Mouse (Mus musculus) embryonic facial prominence, embryonic 11.5 days (tissue): ENCODE measurements around the gene H2-DMb1. TPM values are rescaled to one million over a fixed set of nuclear protein-coding genes. Genes with fewer than 3 reads are reported as not detected.

Experiments used
- ATAC-seq: fragments of 200-750 bp; cut with Nextera tagmentation; replicated peaks from 2 replicates; pipeline ENCODE4 v1.8.0; 2017; ENCODE audit warnings: low read depth; ENCODE audit not compliant: insufficient number of reproducible peaks, low FRiP score, low TSS enrichment
- DNase-seq: peaks from one replicate; pipeline ENCODE4 v3.0.0-alpha.2; 2015; ENCODE audit warnings: low spot score
- H3K27ac ChIP-seq: fragments of 300-500 bp; sonication (generic); replicated peaks from 2 replicates; pipeline ENCODE4 v1.5.1; 2014; ENCODE audit warnings: mild to moderate bottlenecking, low read depth, low read length, control low read depth
- H3K27me3 ChIP-seq: fragments of 300-500 bp; sonication (generic); 2 replicates; pipeline ENCODE4 v1.6.1; 2014; ENCODE audit warnings: mild to moderate bottlenecking, low read length, moderate library complexity, mixed read lengths; ENCODE audit not compliant: control insufficient read depth, insufficient read depth
- H3K36me3 ChIP-seq: fragments of 300-500 bp; sonication (generic); replicated peaks from 2 replicates; pipeline ENCODE4 v1.6.1; 2014; ENCODE audit warnings: low read depth, mild to moderate bottlenecking, low read length, moderate library complexity, mixed read lengths; ENCODE audit not compliant: control insufficient read depth, insufficient read depth
- H3K4me1 ChIP-seq: fragments of 300-500 bp; sonication (generic); 2 replicates; pipeline ENCODE4 v1.6.1; 2014; ENCODE audit warnings: low read length, mixed read lengths; ENCODE audit not compliant: control insufficient read depth, insufficient read depth
- H3K4me2 ChIP-seq: fragments of 300-500 bp; sonication (generic); 2 replicates; pipeline ENCODE4 v1.6.1; 2014; ENCODE audit warnings: low read depth, mild to moderate bottlenecking, control low read depth, low read length, moderate library complexity
- H3K4me3 ChIP-seq: fragments of 300-500 bp; sonication (generic); 2 replicates; pipeline ENCODE4 v1.5.1; 2014; ENCODE audit warnings: low read depth, low read length, control low read depth
- H3K9ac ChIP-seq: fragments of 300-500 bp; sonication (generic); replicated peaks from 2 replicates; pipeline ENCODE4 v1.6.1; 2014; ENCODE audit warnings: mild to moderate bottlenecking, control low read depth, low read length
- H3K9me3 ChIP-seq: fragments of 300-500 bp; sonication (generic); replicated peaks from 2 replicates; pipeline ENCODE4 v1.6.1; 2016; ENCODE audit warnings: mild to moderate bottlenecking, low read length, inconsistent platforms, mixed read lengths; ENCODE audit not compliant: control insufficient read depth
- WGBS: fragments of 180-500 bp; shearing (Covaris S2); extraction: QIAGEN DNeasy Blood & Tissue Kit; methylation state at CpG from one replicate; pipeline ENCODE4 v1.1.7; 2014; 5-methylcytosine and 5-hydroxymethylcytosine counted together
- polyA plus RNA-seq: library from polyadenylated mRNA; unstranded; fragments of >200 nt; fragmentation: Nextera tagmentation; extraction: Ambion mirVana; gene quantifications from 2 replicates; pipeline ENCODE4 v1.2.1, GENCODE M21; 2014

The H2-DMb1 gene
- polyA plus RNA-seq, 1 experiment from 2014 or later, result 1.3 TPM

DNA sequence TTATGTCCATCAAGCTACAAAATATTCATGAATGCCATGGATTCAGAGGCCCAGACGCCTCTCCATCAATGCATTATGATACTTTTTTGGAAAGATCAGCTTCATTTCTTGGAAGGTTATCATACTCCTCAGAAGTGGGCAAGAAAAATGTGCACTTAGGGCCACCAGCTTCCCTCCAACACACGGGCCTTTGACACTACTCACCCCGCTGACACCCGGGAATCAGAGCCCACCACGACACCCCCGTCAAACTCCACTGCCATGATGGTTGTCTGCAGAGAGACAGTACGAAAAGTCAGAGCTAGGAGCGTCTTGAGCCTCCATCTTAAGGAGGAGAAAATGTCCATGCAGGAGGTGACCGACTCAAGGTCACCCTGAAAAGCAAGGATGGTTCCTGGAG lies 32.7 kb downstream of the H2-DMb1 start:
- H3K9ac ChIP-seq, result no peak overlapping the region
- no peak overlapping the region for H3K4me3 ChIP-seq
- no peak for DNase-seq
- H3K27ac ChIP-seq, result no peak overlapping the region
- H3K4me1 ChIP-seq, result peaks cover 5% of the 10 kb centered on the region; the same call in 1 of the 2 replicates
- no peaks in the 10 kb centered on the region for H3K36me3 ChIP-seq
- no peak overlapping the region for H3K4me2 ChIP-seq
- peaks cover 20% of the 10 kb centered on the region for H3K27me3 ChIP-seq
- no peak for ATAC-seq
- WGBS, result 86% methylated on average over 9 of the region's 9 CpGs
- no peaks in the 10 kb centered on the region for H3K9me3 ChIP-seq

GRCm38 (mm10) chr17:34186885-34187260 lies 34.0 kb downstream of the H2-DMb1 start:
- H3K36me3 ChIP-seq, result no peaks in the 10 kb centered on the region
- H3K4me2 ChIP-seq, result peak overlapping the region; percentile 83
- ATAC-seq (peak; percentile 5; the same call in 1 of the 2 replicates), DNase-seq (no peak)
- H3K27me3 ChIP-seq, result peaks cover 23% of the 10 kb centered on the region
- peak overlapping the region; percentile 42 for H3K4me3 ChIP-seq
- H3K9me3 ChIP-seq, result no peaks in the 10 kb centered on the region
- peaks cover 5% of the 10 kb centered on the region; the same call in 1 of the 2 replicates for H3K4me1 ChIP-seq
- no peak overlapping the region for H3K27ac ChIP-seq
- 4% methylated on average over 14 of the region's 14 CpGs for whole genome bisulfite sequencing
- 0 out of 2 replicates have a peak overlapping the region, but pooled peaks have one; percentile 19 for H3K9ac ChIP-seq

DNA sequence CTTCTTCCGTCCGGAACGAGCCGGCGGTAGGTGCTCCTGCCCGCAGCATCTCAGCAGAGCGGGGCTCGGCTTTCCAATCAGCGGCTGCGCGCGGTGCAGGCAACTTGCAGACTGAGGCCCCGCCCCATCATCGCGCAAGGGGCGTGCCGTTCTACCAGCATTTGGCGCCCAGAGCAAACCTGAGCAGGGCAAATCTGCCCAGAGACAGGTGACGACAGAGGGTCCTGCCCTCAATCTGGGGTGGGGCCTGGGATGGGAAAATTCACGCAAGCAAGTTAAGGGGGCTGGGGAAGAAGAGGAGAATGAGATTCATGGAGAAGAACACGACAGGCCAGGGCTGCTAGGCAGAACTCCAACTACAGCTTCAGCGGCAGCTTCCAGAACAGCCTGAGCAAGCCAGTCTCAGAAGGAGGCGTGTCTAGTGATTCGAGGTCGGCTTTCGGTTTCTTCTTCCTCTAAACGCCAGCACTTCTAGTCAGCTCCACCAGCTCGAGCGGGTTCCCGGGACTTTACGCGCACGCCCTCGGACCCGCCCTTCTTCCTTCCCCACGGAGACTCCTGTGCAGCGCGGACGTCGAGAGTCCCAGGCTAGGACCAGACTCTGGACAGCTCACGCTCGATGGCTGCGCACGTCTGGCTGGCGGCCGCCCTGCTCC lies 34.5 kb downstream of the H2-DMb1 start, which contains the start of the genes Tap1 and Psmb9:
Tap1 (plus strand) TSS at position 293 of the 656 bp plus-strand sequence.
Psmb9 (minus strand) TSS at position 504 of the 656 bp plus-strand sequence.
- ATAC-seq (peak; percentile 91), DNase-seq (peak; percentile 97)
- peak within 1 kb of the TSS; percentile 83 for H3K4me2 ChIP-seq
- H3K27ac ChIP-seq, result no peak within 1 kb of the TSS
- under 1% methylated on average over 46 of the region's 46 CpGs for WGBS
- peak within 1 kb of the TSS; percentile 42 for H3K4me3 ChIP-seq
- H3K9me3 ChIP-seq, result no peaks in the 10 kb centered on the region
- H3K27me3 ChIP-seq, result peaks cover 23% of the 10 kb centered on the region
- H3K9ac ChIP-seq, result peak within 1 kb of the TSS; percentile 64
- no peaks in the 10 kb centered on the region for H3K36me3 ChIP-seq
- H3K4me1 ChIP-seq, result peaks cover 5% of the 10 kb centered on the region; the same call in 1 of the 2 replicates

- Histone ChIP-seq H3K27me3 (peaks cover 25% of the 10 kb centered on the region), H3K9ac (peak overlapping the region; percentile 64), H3K9me3 (no peaks in the 10 kb centered on the region), H3K4me3 (peak overlapping the region; percentile 42), H3K4me1 (peaks cover 5% of the 10 kb centered on the region; the same call in 1 of the 2 replicates), H3K27ac (no peak overlapping the region), H3K36me3 (no peaks in the 10 kb centered on the region), H3K4me2 (peak overlapping the region; percentile 83)
- WGBS, result 3% methylated on average over 20 of the region's 20 CpGs
- DNase-seq, result no peak
- ATAC-seq, result peak; percentile 33; the same call in 1 of the 2 replicates
Observed at GRCm38 (mm10) chr17:34188010-34188409, 35.1 kb downstream of the H2-DMb1 start.

DNA sequence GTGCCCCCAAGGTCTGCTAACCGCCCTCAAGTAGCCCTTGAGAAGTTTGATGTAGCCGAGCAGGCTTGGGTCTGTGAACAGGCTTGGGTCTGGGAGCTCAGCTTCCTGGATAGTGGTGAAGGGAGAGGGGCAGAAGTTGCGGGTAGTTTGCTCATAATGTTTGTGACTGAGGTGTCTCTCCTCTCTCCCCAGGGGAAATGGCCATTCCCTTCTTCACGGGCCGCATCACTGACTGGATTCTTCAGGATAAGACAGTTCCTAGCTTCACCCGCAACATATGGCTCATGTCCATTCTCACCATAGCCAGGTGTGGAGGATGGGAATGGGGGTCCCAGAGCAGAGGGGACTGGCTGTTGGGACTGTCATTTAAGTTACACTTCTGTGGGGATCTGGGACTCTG lies 36.1 kb downstream of the H2-DMb1 start:
- Histone ChIP-seq H3K4me3 (no peak overlapping the region), H3K9ac (no peak overlapping the region), H3K36me3 (no peaks in the 10 kb centered on the region), H3K27me3 (peaks cover 31% of the 10 kb centered on the region), H3K4me2 (no peak overlapping the region), H3K9me3 (no peaks in the 10 kb centered on the region), H3K4me1 (peaks cover 5% of the 10 kb centered on the region; the same call in 1 of the 2 replicates), H3K27ac (no peak overlapping the region)
- DNase-seq (no peak), ATAC-seq (no peak)
- WGBS, result 63% methylated on average over 6 of the region's 6 CpGs

DNA sequence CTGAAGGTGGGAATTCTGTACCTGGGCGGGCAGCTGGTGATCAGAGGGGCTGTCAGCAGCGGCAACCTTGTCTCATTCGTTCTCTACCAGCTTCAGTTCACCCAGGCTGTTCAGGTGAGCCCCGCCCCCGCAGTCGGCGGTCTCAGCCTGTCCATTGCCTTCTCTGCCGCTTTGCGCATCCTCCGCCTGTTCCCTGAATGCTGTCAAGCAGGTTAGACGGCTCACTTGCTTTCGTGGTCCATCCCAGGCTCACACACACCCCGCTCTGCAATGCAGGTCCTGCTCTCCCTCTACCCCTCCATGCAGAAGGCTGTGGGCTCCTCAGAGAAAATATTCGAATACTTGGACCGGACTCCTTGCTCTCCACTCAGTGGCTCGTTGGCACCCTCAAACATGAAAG lies 40.0 kb downstream of the H2-DMb1 start:
- Histone ChIP-seq H3K27me3 (peaks cover 54% of the 10 kb centered on the region), H3K4me3 (no peak overlapping the region), H3K4me1 (peaks cover 4% of the 10 kb centered on the region; the same call in 1 of the 2 replicates), H3K4me2 (no peak overlapping the region), H3K9me3 (no peaks in the 10 kb centered on the region), H3K9ac (no peak overlapping the region), H3K36me3 (no peaks in the 10 kb centered on the region), H3K27ac (no peak overlapping the region)
- 25% methylated on average over 16 of the region's 16 CpGs for WGBS
- ATAC-seq, result no peak
- peak; percentile 39 for DNase-seq

DNA sequence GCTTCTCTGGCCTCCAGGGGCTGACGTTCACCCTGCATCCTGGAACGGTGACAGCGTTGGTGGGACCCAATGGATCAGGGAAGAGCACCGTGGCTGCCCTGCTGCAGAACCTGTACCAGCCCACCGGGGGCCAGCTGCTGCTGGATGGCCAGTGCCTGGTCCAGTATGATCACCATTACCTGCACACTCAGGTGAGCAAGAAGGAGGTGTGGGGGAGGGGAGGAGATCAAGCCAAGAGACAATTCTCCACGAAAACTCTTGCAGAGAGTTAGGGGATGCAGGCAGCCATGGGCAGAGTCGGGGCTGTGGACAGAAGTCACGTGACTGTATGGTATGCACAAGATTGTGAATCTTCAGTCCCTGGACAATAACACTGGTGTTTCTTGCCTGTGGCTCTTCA lies 40.6 kb downstream of the H2-DMb1 start:
- Histone ChIP-seq H3K36me3 (no peaks in the 10 kb centered on the region), H3K4me3 (no peak overlapping the region), H3K4me2 (no peak overlapping the region), H3K9ac (no peak overlapping the region), H3K27ac (no peak overlapping the region), H3K27me3 (peaks cover 54% of the 10 kb centered on the region), H3K4me1 (no peaks in the 10 kb centered on the region; the same call in 1 of the 2 replicates), H3K9me3 (no peaks in the 10 kb centered on the region)
- no peak for DNase-seq
- no peak for ATAC-seq
- 58% methylated on average over 8 of the region's 8 CpGs for WGBS

GRCm38 (mm10) chr17:34194723-34195122 lies 41.9 kb downstream of the H2-DMb1 start:
- DNase-seq (no peak), ATAC-seq (no peak)
- no peaks in the 10 kb centered on the region for H3K36me3 ChIP-seq
- H3K27ac ChIP-seq, result no peak overlapping the region
- no peaks in the 10 kb centered on the region; the same call in 1 of the 2 replicates for H3K4me1 ChIP-seq
- peaks cover 64% of the 10 kb centered on the region for H3K27me3 ChIP-seq
- no peak overlapping the region for H3K4me3 ChIP-seq
- H3K4me2 ChIP-seq, result no peak overlapping the region
- no peak overlapping the region for H3K9ac ChIP-seq
- H3K9me3 ChIP-seq, result no peaks in the 10 kb centered on the region
- WGBS, result 83% methylated on average over 4 of the region's 4 CpGs
